In genomic region chr2:180522825-180523224, GRCm38 (mm10) we compare ENCODE assay signal across 25 mouse cellular contexts. TPM values are rescaled to one million over a fixed set of nuclear protein-coding genes. Genes with fewer than 3 reads are reported as not detected.
DNase-seq lines count a peak whose midpoint lies in the region; TF ChIP-seq lines count a peak whose summit lies in the region.
"Had no signal": no experiment of that assay in that cellular context is flagged by ENCODE, and none has a peak within 500 bp of the region (broad histone marks: within the 10 kb centered on the region; RNA-seq: fewer than 3 reads in every experiment).

No protein-coding gene starts in this region.

- no peaks in the 10 kb centered on the region for H3K4me1 ChIP-seq in lung, adult 2 months (ENCODE audit: control insufficient read depth, insufficient read depth, low read length)
- H3K4me1 ChIP-seq: intestine, embryonic 15.5 days; limb, embryonic 13.5 days had no signal

- 73% methylated on average over 4 of the region's 4 CpGs for WGBS in lung, adult 2 months

- no peak for TF ChIP-seq CTCF in lung, adult 2 months (IDR thresholded peaks at IDR 0.05; ENCODE audit: insufficient read depth, low read length)

- no peak overlapping the region for H3K4me3 ChIP-seq in lung, adult 2 months (replicated peaks; ENCODE audit: extremely low read depth, low read depth, low read length)
- H3K4me3 ChIP-seq: forebrain, embryonic 10.5 days; gastrocnemius, adult 2 months; intestine, embryonic 15.5 days; limb, embryonic 13.5 days; midbrain, embryonic 15.5 days; myocyte had no signal

- TF ChIP-seq POLR2A in lung, adult 2 months (IDR thresholded peaks at IDR 0.05; ENCODE audit: borderline replicate concordance, extremely low read depth, low read depth, low read length) = no peak

- DNase-seq in adrenal gland, postnatal 14 days = peak; percentile 34
- DNase-seq in adrenal gland, adult 18-20 months (ENCODE audit: low spot score in 2 of 2) = no peak
- DNase-seq in lung, postnatal 10 days = peak; percentile 14
- no peak for DNase-seq in lung, adult 2 months
- DNase-seq in WW6 (ENCODE audit: low read depth, low spot score) = peak; percentile 53
- DNase-seq in testis, postnatal 14 days (ENCODE audit: low spot score) = peak; percentile 45
- DNase-seq in cerebellum, adult 9-10 months = no peak
- DNase-seq in layer of hippocampus, adult 18-20 months (ENCODE audit: low spot score in 2 of 2) = no peak
- DNase-seq: adrenal gland, postnatal 10 days; B cell, adult 2 months; cerebellum, postnatal 14 days; gastrocnemius, adult 2 months; heart, adult 11 months; heart, postnatal 36 days; kidney, adult 9 months; kidney, postnatal 4 days; right cerebral cortex, postnatal 25 days; thymus, adult 2 months had no signal

RNA-seq across cellular contexts. Expression of gene Ntsr1, which starts 23.0 kb away (rescaled TPM):
- 0.08 TPM in 1 of 2 replicates, not detected in the other for total RNA-seq in adrenal gland, postnatal 14 days (2021)
- not detected for total RNA-seq in adrenal gland, adult 18-20 months (2021)
- polyA plus RNA-seq in lung, adult 2 months (2012; rRNA removed) = not detected in 2 replicates
- 1 to 10 TPM; 2.7 to 3.5 TPM for total RNA-seq in layer of hippocampus, adult 18-20 months (2021)
- total RNA-seq: gastrocnemius, adult 2 months; heart, postnatal 36 days had no signal
- polyA plus RNA-seq: forebrain, embryonic 10.5 days; G1E; myocyte; spleen, adult 2 months had no signal

RNA-seq across cellular contexts. Expression of gene Mrgbp, which starts 58.3 kb away (rescaled TPM):
- 19.5 and 21.7 TPM in 2 replicates for total RNA-seq in adrenal gland, postnatal 14 days (2021)
- 10 to 100 TPM; 14.5 to 17.2 TPM for total RNA-seq in adrenal gland, adult 18-20 months (2021)
- 25.4 and 27.6 TPM in 2 replicates for polyA plus RNA-seq in lung, adult 2 months (2012; rRNA removed)
- 10 to 100 TPM; 19.5 to 20.1 TPM for total RNA-seq in layer of hippocampus, adult 18-20 months (2021)

Comparison
In these comparisons a context has a peak if more than half of its experiments do, and no peak if none do; other contexts are left out.
1. DNase-seq: peak in adrenal gland, postnatal 14 days (single experiment), lung, postnatal 10 days (single experiment), WW6 (single experiment) and testis, postnatal 14 days (single experiment); none in adrenal gland, adult 18-20 months (0 of 2), lung, adult 2 months (single experiment), cerebellum, adult 9-10 months (single experiment) and layer of hippocampus, adult 18-20 months (0 of 2).